Mouse (Mus musculus) cerebellum, postnatal 10 days (tissue): Measurements from ENCODE around the gene Ctrb1.

ENCODE experiments used
- DNase-seq, 2 experiments: peaks; one replicate each; pipeline ENCODE4 v3.0.0; 2021; ENCODE audit warnings: mixed read lengths in 2 of 2

Gene Ctrb1

DNA sequence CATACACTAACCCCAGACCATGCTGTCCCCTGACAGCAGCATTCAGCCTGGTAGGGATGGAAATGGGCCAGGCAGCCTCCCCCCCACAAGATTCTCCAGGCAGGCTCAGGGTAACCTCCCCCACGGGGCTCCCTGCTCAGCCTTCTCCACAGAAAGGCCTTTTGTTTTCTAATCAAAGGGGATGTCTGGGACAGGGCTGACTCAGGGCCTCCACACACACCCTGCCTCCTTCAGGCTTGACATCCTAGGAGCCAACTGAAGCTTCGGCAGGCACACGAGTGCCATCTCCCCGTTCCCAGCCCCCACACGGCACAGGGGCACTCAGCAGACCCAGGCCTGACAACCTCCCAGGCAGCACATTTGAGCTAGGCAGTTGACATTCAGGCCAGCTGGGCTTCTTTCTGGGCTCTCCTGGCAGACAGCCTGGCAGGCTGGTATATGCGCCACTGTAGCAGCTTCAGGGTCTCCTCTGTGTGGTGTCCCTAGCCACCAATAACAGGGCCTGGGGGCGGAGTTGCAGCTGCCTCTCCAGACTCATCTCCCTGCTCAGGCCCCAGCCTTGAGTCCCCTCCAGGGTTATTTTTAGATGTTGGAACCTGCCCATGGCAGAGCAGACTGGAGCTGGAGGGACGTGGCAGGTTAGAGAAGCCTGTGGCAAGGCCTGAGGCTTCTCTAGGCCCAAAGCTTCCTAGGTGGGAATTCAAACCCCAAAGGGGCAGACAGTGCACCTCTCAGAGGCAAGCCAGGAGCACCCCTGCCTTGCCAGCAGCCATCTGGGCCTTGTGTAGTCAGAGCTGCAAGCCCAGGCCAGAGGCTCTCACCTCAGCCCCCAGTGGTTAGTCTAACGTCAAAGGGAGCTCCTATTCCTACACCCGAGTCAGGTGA lies 26.0 kb upstream of the Ctrb1 start:
- DNase-seq, result peak; percentile 95 to 96

- peak in 1 of 2 experiments; percentile 44 for DNase-seq
Measured at GRCm38 (mm10) chr8:111715514-111715913, 24.7 kb upstream of the Ctrb1 start.

- no peak for DNase-seq
Measured at GRCm38 (mm10) chr8:111714295-111714694, 23.5 kb upstream of the Ctrb1 start.

DNA sequence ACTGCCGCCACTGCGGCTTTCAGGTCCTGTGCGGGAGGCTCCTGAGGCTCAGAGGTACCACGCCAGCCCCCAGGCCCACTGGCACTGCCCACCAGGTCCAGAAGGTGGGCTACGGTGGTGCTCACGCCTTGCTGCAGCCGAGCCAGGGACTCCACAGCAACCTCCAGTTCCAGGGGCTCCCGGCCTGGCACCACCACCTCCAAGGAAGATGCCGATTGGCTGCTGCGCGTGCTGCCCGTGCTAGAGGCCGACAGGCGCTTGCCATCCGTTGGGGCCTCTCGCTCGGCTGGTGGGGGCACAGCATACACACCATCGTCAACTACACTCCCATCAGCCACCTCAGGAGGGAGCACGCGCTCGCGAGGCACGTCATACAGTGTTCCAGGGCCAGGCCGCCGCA lies 23.0 kb upstream of the Ctrb1 start:
- peak; percentile 60 for DNase-seq

GRCm38 (mm10) chr8:111713291-111713690 lies 22.5 kb upstream of the Ctrb1 start:
- DNase-seq, result peak; percentile 36 to 45

DNA sequence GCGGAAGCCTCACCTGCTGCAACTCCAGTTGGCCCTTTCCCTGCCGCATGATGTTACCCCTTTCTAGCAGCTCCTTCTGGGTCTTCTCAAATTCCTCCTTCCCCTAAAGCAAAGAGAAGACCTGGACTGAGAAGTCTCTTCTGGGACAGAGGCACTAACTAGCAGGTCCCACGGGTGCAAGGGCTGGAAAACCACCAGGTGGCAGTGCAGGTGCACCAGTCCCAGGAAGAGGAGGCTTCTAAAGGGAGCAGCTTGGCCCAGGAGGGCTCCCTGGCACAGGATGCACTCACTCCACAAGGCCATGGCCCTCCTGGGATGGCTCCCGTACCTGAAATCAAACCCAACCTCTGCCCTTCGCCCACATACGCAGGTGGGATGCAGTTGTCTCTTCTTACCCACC lies 21.8 kb upstream of the Ctrb1 start:
- DNase-seq, result peak; percentile 92 to 94

DNA sequence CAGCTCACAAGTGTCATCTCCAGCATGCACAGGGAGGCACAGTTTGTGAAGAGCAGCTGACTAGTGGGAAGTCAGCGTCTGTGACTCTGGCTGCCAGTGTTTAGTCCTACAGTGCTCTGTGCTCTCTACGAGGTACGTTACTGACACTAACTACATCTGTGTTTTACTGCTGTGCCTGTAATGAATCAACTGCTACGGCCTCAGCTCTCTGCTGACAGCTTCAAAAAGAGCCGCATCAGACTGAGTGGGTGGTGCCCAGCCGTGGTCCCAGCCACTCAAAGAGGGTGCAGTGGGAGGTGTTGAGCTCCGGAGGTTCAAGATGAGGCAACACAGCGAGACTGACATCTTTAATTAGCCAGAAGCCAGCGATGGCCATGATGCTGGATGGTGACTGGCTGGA lies 21.3 kb upstream of the Ctrb1 start:
- peak; percentile 25 to 33 for DNase-seq

DNA sequence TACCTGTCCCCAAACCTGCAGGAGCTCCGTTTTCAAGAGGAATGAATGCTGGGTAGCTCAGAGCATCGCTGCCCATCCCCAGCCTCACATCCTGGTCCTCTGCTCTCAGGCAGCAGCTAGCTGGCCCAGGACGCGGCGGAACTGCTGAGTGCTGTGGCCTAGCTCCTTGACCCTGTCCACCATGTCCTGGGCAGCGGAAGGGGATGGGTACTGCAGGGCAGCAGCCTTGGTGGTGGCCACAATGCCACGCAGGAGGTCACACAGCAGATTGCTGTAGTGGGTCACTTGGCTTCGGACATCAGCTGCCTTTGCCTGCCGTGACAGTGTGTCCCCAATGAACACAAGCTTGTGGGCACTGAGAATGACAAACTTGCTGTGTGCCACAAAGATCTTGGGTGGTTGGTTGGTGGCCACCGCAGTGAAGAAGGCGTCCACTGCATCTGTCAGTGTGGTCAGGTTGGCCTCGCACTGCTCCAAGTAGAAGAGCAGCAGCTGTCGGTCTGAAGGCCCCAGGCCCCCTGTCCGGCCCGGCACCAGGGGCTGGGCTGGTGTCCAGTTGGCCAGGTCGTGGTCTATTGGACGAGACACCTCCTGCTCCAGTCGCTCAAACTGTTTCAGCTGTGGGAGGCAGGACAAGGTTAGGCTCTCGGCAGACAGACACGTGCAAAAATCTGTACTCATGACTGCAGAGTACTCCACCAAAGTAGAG lies 20.1 kb upstream of the Ctrb1 start:
- peak in 1 of 2 experiments; percentile 67 for DNase-seq

DNA sequence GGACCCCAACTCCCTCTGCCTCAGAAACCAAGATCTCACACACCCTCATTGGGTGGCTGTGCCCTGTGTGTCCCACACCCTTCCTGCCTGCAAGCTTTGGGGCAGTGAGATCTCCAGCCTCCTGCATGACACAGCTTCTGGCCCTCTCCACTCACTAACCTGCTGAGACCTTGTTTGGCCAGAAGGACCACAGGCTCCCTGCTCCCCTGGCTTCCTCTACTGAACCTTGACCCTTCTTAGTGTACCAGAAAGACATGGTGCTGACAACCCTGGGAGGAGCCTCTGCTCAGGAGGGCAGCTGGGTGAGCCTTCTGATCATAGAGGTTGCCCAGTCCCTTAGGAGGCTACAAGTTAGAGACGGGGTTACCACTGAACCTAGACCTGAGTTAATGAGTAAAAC lies 18.4 kb upstream of the Ctrb1 start:
- DNase-seq, result no peak

GRCm38 (mm10) chr8:111708265-111708664 lies 17.5 kb upstream of the Ctrb1 start:
- no peak for DNase-seq

DNA sequence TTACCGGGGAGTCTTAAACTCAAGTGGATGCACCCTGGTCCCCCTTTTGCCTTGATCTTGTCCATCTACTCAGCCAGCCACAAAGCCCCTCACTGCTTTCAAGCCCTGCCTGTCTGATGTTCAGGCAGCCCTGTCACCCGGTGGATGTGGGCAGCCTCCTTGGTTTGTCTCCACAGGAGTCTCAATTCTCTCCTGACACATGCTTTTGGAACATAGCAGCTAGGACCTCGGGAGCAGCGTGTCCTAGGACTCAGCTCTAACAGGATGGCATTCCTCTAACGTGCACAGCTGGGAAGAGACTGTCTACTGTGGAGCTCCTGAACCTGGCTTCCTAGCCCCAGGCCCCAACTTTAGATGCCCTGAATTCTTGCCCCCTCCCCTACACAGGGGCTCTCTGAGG lies 14.9 kb upstream of the Ctrb1 start:
- no peak for DNase-seq

- no peak for DNase-seq
Measured at GRCm38 (mm10) chr8:111705222-111705621, 14.4 kb upstream of the Ctrb1 start.

DNA sequence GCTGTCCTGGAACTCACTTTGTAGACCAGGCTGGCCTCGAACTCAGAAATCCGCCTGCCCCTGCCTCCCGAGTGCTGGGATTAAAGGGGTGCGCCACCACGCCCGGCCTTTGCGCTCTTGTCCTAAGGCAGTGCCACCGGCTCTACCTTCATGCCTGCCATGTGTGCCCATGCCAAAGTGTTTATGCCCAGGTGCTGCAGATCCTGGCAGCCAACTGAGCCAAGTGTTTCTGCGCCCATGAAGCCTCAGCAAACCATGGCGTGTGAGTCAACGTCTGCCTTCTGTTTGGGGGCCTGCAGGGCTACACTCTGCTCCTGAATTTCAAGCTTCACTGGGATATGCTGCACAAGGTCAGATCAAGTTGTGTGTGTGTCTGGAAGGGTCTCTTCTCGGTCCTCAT lies 13.8 kb upstream of the Ctrb1 start:
- DNase-seq, result peak; percentile 62 to 63

GRCm38 (mm10) chr8:111701380-111701779 lies 10.6 kb upstream of the Ctrb1 start:
- no peak for DNase-seq

- DNase-seq, result no peak
Measured at GRCm38 (mm10) chr8:111700740-111701139, 9.9 kb upstream of the Ctrb1 start.

DNA sequence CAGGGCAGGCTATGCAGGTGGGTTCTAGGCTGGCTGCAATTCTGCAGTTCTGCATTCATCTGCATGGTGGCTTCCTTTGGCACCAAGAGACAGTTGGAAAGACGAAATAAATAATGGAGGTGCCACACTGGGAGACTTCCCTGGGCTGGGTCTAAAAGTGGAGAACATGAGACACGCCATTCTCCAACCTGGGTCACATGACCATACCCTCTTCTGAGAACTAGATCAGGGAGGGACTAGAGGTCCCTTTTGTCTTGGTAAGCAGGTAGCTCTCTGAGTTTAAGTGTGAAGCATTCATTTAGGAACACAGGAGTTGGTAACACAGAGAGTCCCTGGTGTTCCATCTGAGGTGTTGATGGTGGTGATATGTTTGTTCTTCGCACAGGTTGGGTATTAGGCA lies 9.4 kb upstream of the Ctrb1 start:
- DNase-seq, result no peak

DNA sequence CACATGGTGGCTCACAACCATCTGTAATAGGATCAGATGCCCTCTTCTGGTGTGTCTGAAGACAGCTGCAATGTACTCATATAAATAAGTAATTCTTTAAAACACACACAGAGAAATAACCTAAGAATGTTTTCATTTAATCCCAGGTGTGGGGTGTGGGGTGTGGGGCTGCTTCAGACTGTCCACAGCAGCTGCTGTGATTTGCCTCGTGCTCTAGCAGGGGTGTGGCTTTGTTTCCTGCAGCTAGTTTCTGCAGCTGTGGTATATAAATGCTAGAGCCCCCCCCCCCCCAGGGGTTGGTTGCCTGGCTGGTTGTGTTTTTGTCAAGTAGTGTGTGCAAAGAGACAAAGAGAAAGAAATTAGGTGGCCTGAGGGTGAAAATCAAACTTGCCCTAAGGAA lies 8.2 kb upstream of the Ctrb1 start:
- no peak for DNase-seq

DNA sequence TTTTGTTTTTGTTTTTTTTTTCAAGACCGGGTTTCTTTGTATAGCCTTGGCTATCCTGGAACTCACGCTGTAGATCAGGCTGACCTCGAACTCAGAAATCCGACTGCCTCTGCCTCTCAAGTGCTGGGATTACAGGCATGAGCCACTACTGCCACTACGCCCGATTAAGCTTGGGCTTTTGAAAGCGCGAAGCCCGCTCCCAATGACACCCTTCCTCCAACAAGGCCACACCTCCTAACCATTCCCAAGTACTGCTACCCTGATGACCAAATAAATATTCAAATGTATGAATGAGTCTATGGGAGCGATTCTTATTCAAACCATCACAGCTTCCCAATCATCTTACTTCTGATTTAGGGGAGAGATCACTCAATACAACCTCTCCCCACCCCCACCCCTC lies 6.8 kb upstream of the Ctrb1 start:
- DNase-seq, result no peak

GRCm38 (mm10) chr8:111695441-111695840 lies 4.6 kb upstream of the Ctrb1 start:
- DNase-seq, result no peak

- DNase-seq, result no peak
Measured at GRCm38 (mm10) chr8:111693261-111693741, 2.5 kb upstream of the Ctrb1 start.

- no peak for DNase-seq
Measured at GRCm38 (mm10) chr8:111686881-111687280, 3.9 kb downstream of the Ctrb1 start.

DNA sequence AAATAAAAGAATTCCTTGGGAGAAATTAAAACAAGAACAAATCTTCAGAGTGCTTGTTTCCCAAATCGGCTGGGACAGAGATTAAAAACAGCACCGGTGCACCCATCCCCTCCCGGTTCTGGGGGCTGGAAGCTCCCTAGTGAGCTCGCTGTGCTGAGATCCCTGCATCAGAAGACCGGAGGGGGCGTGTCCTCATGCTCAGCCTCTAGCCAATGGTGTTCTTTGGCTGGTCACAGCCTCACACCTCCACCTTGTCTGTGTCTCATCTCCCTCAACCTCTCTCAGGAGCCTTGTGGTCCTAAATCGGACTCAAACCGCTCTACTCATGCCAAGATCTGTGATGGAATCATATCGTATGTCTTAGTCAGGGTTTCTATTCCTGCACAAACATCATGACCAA lies 8.3 kb downstream of the Ctrb1 start:
- DNase-seq, result no peak

- peak; percentile 35 to 43 for DNase-seq
Measured at GRCm38 (mm10) chr8:111681153-111681552, 9.7 kb downstream of the Ctrb1 start.

- DNase-seq, result peak; percentile 42 to 55
Measured at GRCm38 (mm10) chr8:111680423-111681028, 10.3 kb downstream of the Ctrb1 start.
